Mouse (Mus musculus): ENCODE measurements around the gene Mrpl30. TPM values are rescaled to one million over a fixed set of nuclear protein-coding genes. Genes with fewer than 3 reads are reported as not detected.
A peak's percentile ranks its signal among the peaks of the same experiment; 100 is the strongest.

Mrpl30 gene
- polyA plus RNA-seq, 1 experiment from 2014 or later = 237 TPM

- Histone ChIP-seq H3K4me3 (ENCODE audit: low read depth, low read length) (no peak overlapping the region), H3K4me2 (no peak overlapping the region), H3K27me3 (ENCODE audit: control insufficient read depth, insufficient read depth, low read length) (no peaks in the 10 kb centered on the region), H3K9ac (ENCODE audit: low read length) (no peak overlapping the region), H3K4me1 (ENCODE audit: control insufficient read depth, insufficient read depth, low read length) (peaks cover 7% of the 10 kb centered on the region), H3K36me3 (ENCODE audit: control insufficient read depth, insufficient read depth, low read length) (no peaks in the 10 kb centered on the region), H3K27ac (ENCODE audit: low read depth, low read length) (no peak overlapping the region), H3K9me3 (ENCODE audit: control insufficient read depth, low read length) (no peaks in the 10 kb centered on the region)
- DNase-seq (ENCODE audit: low spot score, missing footprints) = no peak
- ATAC-seq (ENCODE audit: low FRiP score) = no peak
- 70% methylated on average over 10 of the region's 10 CpGs for WGBS
Measured at GRCm38 (mm10) chr1:37868640-37869039, 21.6 kb upstream of the Mrpl30 start.

DNA sequence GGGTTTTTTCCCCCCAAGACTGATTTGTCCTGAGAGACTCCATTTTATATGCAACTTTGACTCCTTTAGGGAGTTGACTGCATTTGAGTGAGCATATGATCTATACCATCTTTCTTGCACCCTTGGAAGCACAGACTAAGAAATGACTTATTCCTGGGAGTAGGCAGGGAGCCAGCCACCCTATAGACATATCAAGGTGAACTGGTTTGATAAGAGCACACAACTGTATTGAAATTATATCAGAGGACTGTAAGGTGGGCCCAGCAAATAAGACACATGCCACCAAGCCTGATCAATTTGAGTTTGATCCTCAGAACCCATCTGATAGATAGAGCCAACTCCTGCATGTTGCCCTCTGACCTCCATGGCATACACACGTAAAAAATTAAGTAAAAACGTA is 20.9 kb upstream of the Mrpl30 start:
- no peaks in the 10 kb centered on the region for H3K27me3 ChIP-seq (ENCODE audit: control insufficient read depth, insufficient read depth, low read length)
- peaks cover 7% of the 10 kb centered on the region for H3K4me1 ChIP-seq (ENCODE audit: control insufficient read depth, insufficient read depth, low read length)
- 61% methylated on average over 2 of the region's 2 CpGs for WGBS
- H3K27ac ChIP-seq (ENCODE audit: low read depth, low read length) = no peak overlapping the region
- H3K9ac ChIP-seq (ENCODE audit: low read length) = no peak overlapping the region
- no peak for DNase-seq (ENCODE audit: low spot score, missing footprints)
- no peak overlapping the region for H3K4me2 ChIP-seq
- H3K9me3 ChIP-seq (ENCODE audit: control insufficient read depth, low read length) = no peaks in the 10 kb centered on the region
- H3K4me3 ChIP-seq (ENCODE audit: low read depth, low read length) = no peak overlapping the region
- H3K36me3 ChIP-seq (ENCODE audit: control insufficient read depth, insufficient read depth, low read length) = no peaks in the 10 kb centered on the region
- no peak for ATAC-seq (ENCODE audit: low FRiP score)

DNA sequence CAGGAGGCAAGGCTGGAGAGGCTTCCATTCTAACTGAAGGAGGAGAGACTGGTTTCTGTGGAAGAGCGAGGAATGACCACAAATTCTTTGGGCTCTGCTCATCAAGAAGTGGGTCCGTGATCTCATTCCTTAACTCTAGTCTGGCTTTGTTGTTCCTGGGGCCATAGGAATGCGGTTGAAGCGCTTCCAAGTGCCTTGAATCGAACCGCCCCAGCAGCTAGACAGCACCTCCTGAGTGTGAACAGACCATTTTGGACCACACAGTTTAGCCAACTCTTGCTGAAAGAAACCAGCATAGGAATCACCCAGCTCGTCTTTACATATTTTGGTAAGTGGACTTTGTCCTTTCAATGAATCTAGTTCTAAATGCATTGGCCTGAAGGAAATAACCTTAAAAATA is 18.6 kb upstream of the Mrpl30 start, which contains the start of gene Lipt1:
TSS of gene Lipt1 (plus strand) at position 35 of the 400 bp plus-strand sequence.
- Histone ChIP-seq H3K9me3 (ENCODE audit: control insufficient read depth, low read length) (no peaks in the 10 kb centered on the region), H3K9ac (ENCODE audit: low read length) (peak within 1 kb of the TSS; percentile 47), H3K4me3 (ENCODE audit: low read depth, low read length) (peak within 1 kb of the TSS; percentile 56), H3K4me2 (peak within 1 kb of the TSS; percentile 83), H3K27ac (ENCODE audit: low read depth, low read length) (no peak within 1 kb of the TSS; the same call in 1 of the 2 replicates), H3K27me3 (ENCODE audit: control insufficient read depth, insufficient read depth, low read length) (no peaks in the 10 kb centered on the region), H3K36me3 (ENCODE audit: control insufficient read depth, insufficient read depth, low read length) (peaks cover 8% of the 10 kb centered on the region; the same call in 1 of the 2 replicates), H3K4me1 (ENCODE audit: control insufficient read depth, insufficient read depth, low read length) (peaks cover 7% of the 10 kb centered on the region)
- DNase-seq (ENCODE audit: low spot score, missing footprints) (peak; percentile 92), ATAC-seq (ENCODE audit: low FRiP score) (peak; percentile 59)
- 9% methylated on average over 7 of the region's 7 CpGs for WGBS

- H3K27ac ChIP-seq (ENCODE audit: low read depth, low read length) = no peak overlapping the region; the same call in 1 of the 2 replicates
- WGBS = 8% methylated on average over 33 of the region's 33 CpGs
Measured at GRCm38 (mm10) chr1:37872131-37873067, 17.9 kb upstream of the Mrpl30 start.

DNA sequence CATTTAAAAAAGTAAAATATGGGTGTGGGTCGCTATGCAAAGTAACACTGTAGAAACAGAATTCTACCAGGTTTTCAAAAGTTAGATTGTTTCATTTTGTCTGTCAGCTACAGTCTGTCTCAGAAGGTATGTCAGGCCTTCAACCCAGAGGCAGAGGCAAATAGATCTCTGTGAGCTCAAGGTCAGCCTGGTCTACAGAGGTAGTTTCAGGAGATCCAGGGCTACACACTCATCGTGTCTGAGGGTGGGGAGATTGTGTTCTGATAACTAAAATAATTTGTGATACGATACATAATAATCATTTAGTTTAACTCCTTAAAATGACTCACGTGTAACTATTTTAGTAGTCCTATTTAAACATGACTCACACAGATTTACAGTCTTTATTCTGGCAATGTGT is 17.1 kb upstream of the Mrpl30 start:
- H3K4me3 ChIP-seq (ENCODE audit: low read depth, low read length) = no peak overlapping the region
- peaks cover 8% of the 10 kb centered on the region; the same call in 1 of the 2 replicates for H3K36me3 ChIP-seq (ENCODE audit: control insufficient read depth, insufficient read depth, low read length)
- peaks cover 7% of the 10 kb centered on the region for H3K4me1 ChIP-seq (ENCODE audit: control insufficient read depth, insufficient read depth, low read length)
- 89% methylated on average over 4 of the region's 4 CpGs for WGBS
- no peaks in the 10 kb centered on the region for H3K27me3 ChIP-seq (ENCODE audit: control insufficient read depth, insufficient read depth, low read length)
- no peaks in the 10 kb centered on the region for H3K9me3 ChIP-seq (ENCODE audit: control insufficient read depth, low read length)
- no peak overlapping the region for H3K4me2 ChIP-seq
- DNase-seq (ENCODE audit: low spot score, missing footprints) = no peak
- no peak overlapping the region for H3K27ac ChIP-seq (ENCODE audit: low read depth, low read length)
- H3K9ac ChIP-seq (ENCODE audit: low read length) = no peak overlapping the region
- ATAC-seq (ENCODE audit: low FRiP score) = no peak

More at GRCm38 (mm10) chr1:37872131-37873067, 17.9 kb upstream of the Mrpl30 start:
- peak; percentile 89 for ATAC-seq (ENCODE audit: low FRiP score)
- Histone ChIP-seq H3K4me3 (ENCODE audit: low read depth, low read length) (peak overlapping the region; percentile 56), H3K4me1 (ENCODE audit: control insufficient read depth, insufficient read depth, low read length) (peaks cover 7% of the 10 kb centered on the region), H3K36me3 (ENCODE audit: control insufficient read depth, insufficient read depth, low read length) (peaks cover 8% of the 10 kb centered on the region; the same call in 1 of the 2 replicates), H3K9me3 (ENCODE audit: control insufficient read depth, low read length) (no peaks in the 10 kb centered on the region), H3K27me3 (ENCODE audit: control insufficient read depth, insufficient read depth, low read length) (no peaks in the 10 kb centered on the region), H3K4me2 (peak overlapping the region; percentile 83), H3K9ac (ENCODE audit: low read length) (peak overlapping the region; percentile 47)
- DNase-seq (ENCODE audit: low spot score, missing footprints) = peak; percentile 95

DNA sequence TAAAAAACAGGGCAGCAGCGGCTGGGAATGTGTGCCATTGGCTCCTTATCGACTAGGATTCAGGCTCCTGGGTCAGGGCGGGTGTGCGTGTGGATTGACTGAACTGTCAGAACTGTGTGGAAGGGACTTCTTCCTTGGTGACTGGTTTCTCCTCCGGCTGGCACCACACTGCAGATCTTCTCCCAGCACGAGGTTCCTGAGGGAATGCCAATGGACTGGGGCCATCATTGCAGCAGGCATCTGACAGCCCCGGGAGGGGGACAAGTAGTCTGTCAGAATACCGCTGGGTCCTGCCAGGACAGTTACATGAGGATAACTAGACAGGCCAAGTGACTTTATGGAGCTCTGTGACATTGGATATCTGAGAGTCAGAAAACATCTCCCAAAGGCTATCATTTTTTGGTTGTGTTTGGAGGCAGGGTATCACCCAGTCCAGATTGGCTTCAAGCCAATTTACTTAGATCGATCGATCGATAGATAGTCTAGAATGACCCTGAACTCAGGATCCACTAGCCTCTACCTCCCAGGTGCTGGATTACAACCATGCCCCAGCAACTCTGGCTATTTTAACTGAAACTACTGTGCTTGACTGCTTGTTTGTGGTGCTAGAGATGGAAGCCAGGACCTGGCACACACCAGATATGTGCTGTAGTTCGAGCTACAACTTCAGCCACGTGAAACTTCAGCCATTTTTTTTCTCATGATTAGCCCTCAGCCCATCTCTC is 12.4 kb upstream of the Mrpl30 start:
- Histone ChIP-seq H3K27ac (ENCODE audit: low read depth, low read length) (no peak overlapping the region), H3K36me3 (ENCODE audit: control insufficient read depth, insufficient read depth, low read length) (peaks cover 8% of the 10 kb centered on the region; the same call in 1 of the 2 replicates)

DNA sequence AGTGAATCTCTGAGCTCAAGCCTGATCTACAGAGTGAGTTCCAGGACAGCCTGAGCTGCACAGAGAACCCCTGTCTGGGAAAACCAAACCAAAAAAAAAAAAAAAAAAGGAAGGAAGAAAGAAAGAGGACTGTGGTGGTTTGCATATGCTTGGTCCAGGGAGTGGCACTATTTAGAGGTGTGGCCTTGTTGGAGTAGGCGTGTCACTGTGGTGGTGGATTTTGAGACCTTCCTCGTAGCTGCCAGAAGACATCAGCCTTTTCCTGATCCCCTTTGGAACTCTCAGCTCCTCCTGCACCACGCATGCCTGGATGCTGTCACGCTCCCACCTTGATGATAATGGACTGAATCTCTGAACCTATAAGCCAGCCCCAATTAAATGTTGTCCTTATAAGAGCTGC is 6.9 kb upstream of the Mrpl30 start:
- ATAC-seq (ENCODE audit: low FRiP score) (no peak), DNase-seq (ENCODE audit: low spot score, missing footprints) (no peak)
- Histone ChIP-seq H3K36me3 (ENCODE audit: control insufficient read depth, insufficient read depth, low read length) (peaks cover 3% of the 10 kb centered on the region; the same call in 1 of the 2 replicates), H3K27me3 (ENCODE audit: control insufficient read depth, insufficient read depth, low read length) (no peaks in the 10 kb centered on the region), H3K9me3 (ENCODE audit: control insufficient read depth, low read length) (no peaks in the 10 kb centered on the region), H3K4me1 (ENCODE audit: control insufficient read depth, insufficient read depth, low read length) (no peaks in the 10 kb centered on the region), H3K4me2 (no peak overlapping the region), H3K27ac (ENCODE audit: low read depth, low read length) (no peak overlapping the region), H3K4me3 (ENCODE audit: low read depth, low read length) (no peak overlapping the region), H3K9ac (ENCODE audit: low read length) (no peak overlapping the region)
- WGBS = 87% methylated on average over 4 of the region's 4 CpGs

More for the DNA sequence above, 12.4 kb upstream of the Mrpl30 start:
- 94% methylated on average over 13 of the region's 13 CpGs for WGBS
- Histone ChIP-seq H3K27me3 (ENCODE audit: control insufficient read depth, insufficient read depth, low read length) (no peaks in the 10 kb centered on the region), H3K4me2 (no peak overlapping the region), H3K9me3 (ENCODE audit: control insufficient read depth, low read length) (no peaks in the 10 kb centered on the region), H3K4me1 (ENCODE audit: control insufficient read depth, insufficient read depth, low read length) (no peaks in the 10 kb centered on the region; the same call in 1 of the 2 replicates), H3K9ac (ENCODE audit: low read length) (no peak overlapping the region), H3K4me3 (ENCODE audit: low read depth, low read length) (no peak overlapping the region)
- ATAC-seq (ENCODE audit: low FRiP score) (no peak), DNase-seq (ENCODE audit: low spot score, missing footprints) (no peak)

- H3K36me3 ChIP-seq (ENCODE audit: control insufficient read depth, insufficient read depth, low read length) = peaks cover 3% of the 10 kb centered on the region; the same call in 1 of the 2 replicates
- WGBS = 79% methylated on average over 4 of the region's 4 CpGs
- H3K27me3 ChIP-seq (ENCODE audit: control insufficient read depth, insufficient read depth, low read length) = no peaks in the 10 kb centered on the region
- no peak for ATAC-seq (ENCODE audit: low FRiP score)
- H3K4me2 ChIP-seq = no peak overlapping the region
- H3K9me3 ChIP-seq (ENCODE audit: control insufficient read depth, low read length) = no peaks in the 10 kb centered on the region
- H3K27ac ChIP-seq (ENCODE audit: low read depth, low read length) = no peak overlapping the region
- no peak overlapping the region for H3K9ac ChIP-seq (ENCODE audit: low read length)
- DNase-seq (ENCODE audit: low spot score, missing footprints) = no peak
- no peak overlapping the region for H3K4me3 ChIP-seq (ENCODE audit: low read depth, low read length)
- peaks cover 4% of the 10 kb centered on the region; the same call in 1 of the 2 replicates for H3K4me1 ChIP-seq (ENCODE audit: control insufficient read depth, insufficient read depth, low read length)
Measured at GRCm38 (mm10) chr1:37884451-37884850, 5.8 kb upstream of the Mrpl30 start.

Measured in midbrain, embryonic 11.5 days (tissue).